Mouse (Mus musculus) mature B cell (primary cell): ENCODE measurements at regions not wholly inside any gene's neighbourhood (a gene's known extent, or its start where the extent isn't known, plus 50 kb on each side); places are given as distances from the start of the nearest gene placed in this dataset.

ENCODE experiments used
- in situ Hi-C: fragments of 300-500 bp; cut with MboI; formaldehyde crosslinking; loops from 2 replicates; pipeline ENCODE4 v1.14.3; 2019

- in situ Hi-C loops = no loop called here
Observed at GRCm38 (mm10) chr3:37881016-37881415, 156.7 kb upstream of the Gm5148 start.

- in situ Hi-C loops = no loop called here
Observed at GRCm38 (mm10) chr3:37879056-37879455, 154.8 kb upstream of the Gm5148 start.

- in situ Hi-C loops = no loop called here
Observed at GRCm38 (mm10) chr3:37876016-37876765, 151.9 kb upstream of the Gm5148 start.

- in situ Hi-C loops = no loop called here
Observed at GRCm38 (mm10) chr3:37875331-37876015, 151.2 kb upstream of the Gm5148 start.

GRCm38 (mm10) chr3:37874864-37875263 lies 150.6 kb upstream of the Gm5148 start:
- in situ Hi-C loops = no loop called here

GRCm38 (mm10) chr3:37874346-37874745 lies 150.1 kb upstream of the Gm5148 start:
- in situ Hi-C loops = no loop called here

GRCm38 (mm10) chr3:37872329-37872728 lies 148.0 kb upstream of the Gm5148 start:
- in situ Hi-C loops = no loop called here

- in situ Hi-C loops = no loop called here
Observed at GRCm38 (mm10) chr3:37871076-37871475, 146.8 kb upstream of the Gm5148 start.

- in situ Hi-C loops = no loop called here
Observed at GRCm38 (mm10) chr3:37868454-37868853, 144.2 kb upstream of the Gm5148 start.

GRCm38 (mm10) chr3:37862756-37863155 lies 138.5 kb upstream of the Gm5148 start:
- in situ Hi-C loops = no loop called here

GRCm38 (mm10) chr3:37860715-37861461 lies 136.6 kb upstream of the Gm5148 start:
- in situ Hi-C loops = no loop called here

- in situ Hi-C loops = no loop called here
Observed at GRCm38 (mm10) chr3:37860034-37860714, 135.9 kb upstream of the Gm5148 start.

- in situ Hi-C loops = no loop called here
Observed at GRCm38 (mm10) chr3:37858624-37859302, 134.5 kb upstream of the Gm5148 start.

GRCm38 (mm10) chr3:37846191-37847003 lies 122.1 kb upstream of the Gm5148 start:
- in situ Hi-C loops = no loop called here

- in situ Hi-C loops = no loop called here
Observed at GRCm38 (mm10) chr3:37845313-37846023, 121.2 kb upstream of the Gm5148 start.

GRCm38 (mm10) chr3:37844731-37845312 lies 120.5 kb upstream of the Gm5148 start:
- in situ Hi-C loops = no loop called here

- in situ Hi-C loops = no loop called here
Observed at GRCm38 (mm10) chr3:37842289-37842688, 118.0 kb upstream of the Gm5148 start.

GRCm38 (mm10) chr3:37838896-37839295 lies 114.6 kb upstream of the Gm5148 start:
- in situ Hi-C loops = no loop called here

GRCm38 (mm10) chr3:37836749-37837148 lies 112.5 kb upstream of the Gm5148 start:
- in situ Hi-C loops = no loop called here

GRCm38 (mm10) chr3:37835687-37836086 lies 111.4 kb upstream of the Gm5148 start:
- in situ Hi-C loops = no loop called here
